Mouse (Mus musculus) stomach, embryonic 15.5 days (tissue): Measurements from ENCODE around the gene Xk. TPM values are rescaled to one million over a fixed set of nuclear protein-coding genes. Genes with fewer than 3 reads are reported as not detected.
"Not testable (repeated sequence)": the region's sequence is repeated elsewhere in the genome, so short reads cannot be mapped to it uniquely, and the experiment has no call there.

Source experiments
- ATAC-seq: fragments of 200-750 bp; cut with Nextera tagmentation; 2 replicates; pipeline ENCODE4 v1.8.0; 2017; ENCODE audit warnings: low read depth, moderate number of reproducible peaks, moderate TSS enrichment; ENCODE audit not compliant: insufficient read depth, low FRiP score
- H3K27ac ChIP-seq: fragments of 300-500 bp; sonication (generic); 2 replicates; pipeline ENCODE4 v1.5.1; 2015; ENCODE audit warnings: mild to moderate bottlenecking, inconsistent platforms
- H3K27me3 ChIP-seq: fragments of 300-500 bp; sonication (generic); replicated peaks from 2 replicates; pipeline ENCODE4 v1.6.1; 2015; ENCODE audit warnings: inconsistent platforms
- H3K36me3 ChIP-seq: fragments of 300-500 bp; sonication (generic); 2 replicates; pipeline ENCODE4 v1.6.1; 2015; ENCODE audit warnings: inconsistent platforms
- H3K4me1 ChIP-seq: fragments of 300-500 bp; sonication (generic); 2 replicates; pipeline ENCODE4 v1.6.1; 2015; ENCODE audit warnings: inconsistent platforms
- H3K4me2 ChIP-seq: fragments of 300-500 bp; sonication (generic); 2 replicates; pipeline ENCODE4 v1.6.1; 2015; ENCODE audit warnings: mild to moderate bottlenecking, inconsistent platforms
- H3K4me3 ChIP-seq: fragments of 300-500 bp; sonication (generic); replicated peaks from 2 replicates; pipeline ENCODE4 v1.5.1; 2015; ENCODE audit warnings: inconsistent platforms
- H3K9ac ChIP-seq: fragments of 300-500 bp; sonication (generic); 2 replicates; pipeline ENCODE4 v1.6.1; 2015; ENCODE audit warnings: inconsistent platforms
- H3K9me3 ChIP-seq: fragments of 300-500 bp; sonication (generic); 2 replicates; pipeline ENCODE4 v1.6.1; 2016; ENCODE audit warnings: inconsistent platforms
- WGBS: fragments of 180-500 bp; shearing (Covaris S2); methylation state at CpG from one replicate; pipeline ENCODE4 v1.1.7; 2015; 5-methylcytosine and 5-hydroxymethylcytosine counted together
- polyA plus RNA-seq: library from polyadenylated mRNA; unstranded; fragments of >200 nt; fragmentation: Nextera tagmentation; extraction: Ambion mirVana; gene quantifications from 2 replicates; pipeline ENCODE4 v1.2.1, GENCODE M21; 2015

The Xk gene
- polyA plus RNA-seq, 1 experiment from 2014 or later = 4.9 TPM

DNA sequence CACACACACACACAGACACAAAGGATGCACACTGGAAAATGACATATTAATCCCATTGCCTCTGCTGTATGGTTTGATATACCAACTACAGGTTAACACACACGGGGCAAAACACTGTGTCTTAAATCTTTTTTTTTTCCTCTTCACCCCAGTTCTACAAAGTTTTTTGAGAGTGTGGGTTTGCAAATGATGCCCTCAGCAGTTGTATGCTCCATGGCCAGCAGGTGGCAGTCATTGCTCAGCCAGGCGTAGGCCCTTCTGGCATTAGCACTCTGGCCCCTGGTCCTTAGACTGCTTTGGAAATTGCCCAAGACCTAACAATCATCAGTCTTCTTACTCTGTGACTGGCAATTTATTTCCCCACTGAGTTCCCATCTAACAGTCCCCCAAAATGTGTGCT, 60.5 kb downstream of the Xk start:
- ATAC-seq, H3K27ac ChIP-seq, H3K4me2 ChIP-seq, H3K9me3 ChIP-seq, H3K36me3 ChIP-seq, H3K9ac ChIP-seq, H3K27me3 ChIP-seq, H3K4me3 ChIP-seq, H3K4me1 ChIP-seq: not testable (repeated sequence)
- whole genome bisulfite sequencing = 44% methylated on average over 2 of the region's 2 CpGs

DNA sequence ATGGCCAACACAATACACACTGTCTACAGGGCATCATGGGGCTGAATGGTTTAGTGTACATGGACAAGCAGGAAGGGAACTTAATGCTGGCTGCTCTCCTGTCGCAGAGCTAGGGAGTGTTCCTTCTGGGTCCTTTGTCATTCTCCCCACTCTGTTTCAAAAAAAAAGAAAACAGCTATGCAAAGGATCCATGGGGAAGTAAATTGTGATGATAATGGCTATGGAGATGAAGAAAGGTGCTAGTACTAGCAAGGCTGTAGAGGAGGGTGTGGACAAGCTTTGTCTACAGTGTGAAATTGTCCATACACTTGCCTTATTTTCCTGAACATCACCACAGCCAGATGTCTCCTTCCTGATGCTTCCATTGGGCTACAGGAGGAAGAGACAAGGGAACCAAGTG, 62.4 kb downstream of the Xk start:
- WGBS = 50% methylated on average over 1 of the region's 1 CpGs
- H3K27me3 ChIP-seq, H3K27ac ChIP-seq, ATAC-seq, H3K4me3 ChIP-seq, H3K9me3 ChIP-seq, H3K36me3 ChIP-seq, H3K4me2 ChIP-seq, H3K9ac ChIP-seq, H3K4me1 ChIP-seq: not testable (repeated sequence)

DNA sequence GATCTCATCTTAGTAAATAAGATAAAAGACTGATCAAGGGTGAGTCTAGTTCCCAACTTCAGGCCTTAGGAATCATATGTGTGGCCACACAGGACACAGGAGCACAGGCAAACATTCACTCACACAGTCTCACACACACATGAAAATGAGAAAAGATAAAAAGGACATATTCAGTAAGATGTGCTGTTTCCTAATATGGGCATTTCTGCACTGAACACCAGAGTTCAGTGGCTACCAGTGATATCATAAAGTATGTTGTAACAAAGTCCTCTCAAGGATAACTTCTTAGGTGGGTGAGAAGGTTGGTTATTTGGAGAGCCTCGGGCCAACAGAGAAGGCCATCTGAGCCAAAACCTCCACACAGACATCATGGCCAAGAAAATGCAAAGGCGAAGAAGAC, 77.8 kb downstream of the Xk start, which contains the start of gene H2al1k:
TSS of gene H2al1k (plus strand) at position 301 of the 400 bp plus-strand sequence.
- H3K27me3 ChIP-seq, H3K4me3 ChIP-seq, H3K36me3 ChIP-seq, H3K4me1 ChIP-seq, H3K9ac ChIP-seq, ATAC-seq, H3K27ac ChIP-seq, H3K9me3 ChIP-seq, H3K4me2 ChIP-seq: not testable (repeated sequence)
- no CpG with 5 or more reads among the region's 2 CpGs for WGBS

Other genes starting within 250 kb of the Xk start
- gene Fthl17e, start 239.3 kb upstream of the Xk start, polyA plus RNA-seq = not detected in 2 replicates
- not detected in 2 replicates for gene Fthl17f, start 209.7 kb upstream of the Xk start, polyA plus RNA-seq
- not detected in 2 replicates for gene 4930402K13Rik, start 168.2 kb upstream of the Xk start, polyA plus RNA-seq
- 1.7 and 1.9 TPM in 2 replicates for gene Lancl3, start 72.9 kb upstream of the Xk start, polyA plus RNA-seq
- 0.39 TPM in 1 of 2 replicates, not detected in the other for gene Gm14862, start 15.9 kb upstream of the Xk start, polyA plus RNA-seq
- 0.32 TPM in 1 of 2 replicates, not detected in the other for gene H2al1m, start 11.0 kb downstream of the Xk start, polyA plus RNA-seq
- not detected in 2 replicates for gene H2al1k, start 77.9 kb downstream of the Xk start, polyA plus RNA-seq
- gene Cybb, start 215.0 kb downstream of the Xk start, polyA plus RNA-seq = 6.4 and 7.0 TPM in 2 replicates